Mouse (Mus musculus): ENCODE data around the gene Arl16.

DNA sequence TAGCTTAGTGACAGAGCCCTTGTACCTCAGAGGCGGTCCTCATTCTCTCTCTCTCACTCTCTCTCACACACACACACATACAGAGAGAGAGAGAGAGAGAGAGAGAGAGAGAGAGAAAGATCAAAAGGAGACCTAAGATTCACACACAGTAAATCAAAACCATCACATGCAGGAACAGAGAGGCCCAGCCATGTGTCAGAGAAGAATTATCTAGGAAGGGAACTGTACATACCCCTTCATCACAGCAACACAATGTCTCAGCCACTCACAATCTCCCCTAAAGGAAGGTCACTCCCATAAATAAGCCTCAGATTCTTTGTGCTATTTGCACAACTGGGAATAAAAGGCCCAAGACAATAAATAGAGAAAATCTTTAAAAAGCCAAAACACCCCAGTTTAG is 48.8 kb downstream of the Arl16 start:
- TF ChIP-seq CTCF (IDR thresholded peaks at IDR 0.05; ENCODE audit: low read depth) (no peak), EP300 (IDR thresholded peaks at IDR 0.05; ENCODE audit: low read depth) (no peak)

All from heart, postnatal 0 days (tissue).